Mouse (Mus musculus): ENCODE results near the gene Fam181a. TPM values are rescaled to one million over a fixed set of nuclear protein-coding genes. Genes with fewer than 3 reads are reported as not detected.

Gene Fam181a
- polyA plus RNA-seq (2015; fragmentation: Nextera tagmentation; extraction: Ambion mirVana), result 7.6 and 9.8 TPM in 2 replicates

DNA sequence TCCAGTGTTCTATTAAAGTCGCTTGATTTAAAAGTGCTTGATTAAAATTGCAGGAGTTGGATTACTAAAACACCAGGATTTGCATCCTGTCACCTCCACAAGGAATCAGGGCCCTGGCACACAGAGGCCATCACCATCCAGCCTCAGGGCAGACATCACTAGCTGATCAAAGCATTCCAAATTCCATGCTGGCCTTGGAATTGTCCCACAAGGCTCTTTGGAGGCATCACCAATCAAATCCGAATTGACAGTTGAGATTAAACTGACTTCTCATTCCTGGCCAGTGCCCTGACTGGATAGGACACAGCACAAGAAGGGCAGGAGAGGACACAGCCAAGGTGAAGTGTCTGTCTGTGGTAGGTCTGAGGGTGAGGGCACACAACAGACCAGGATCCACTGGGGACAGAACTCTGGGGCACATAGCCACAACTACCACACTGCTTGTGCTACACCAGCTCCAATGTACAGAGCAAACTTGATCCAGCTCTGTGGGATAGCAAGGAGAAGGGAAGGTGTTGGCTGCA lies at the start of gene Fam181a:
TSS of gene Fam181a (plus strand) at position 232 of the 524 bp plus-strand sequence.
- peaks cover 36% of the 10 kb centered on the region for H3K4me1 ChIP-seq
- no peaks in the 10 kb centered on the region for H3K36me3 ChIP-seq (ENCODE audit: poor library complexity, severe bottlenecking)
- no peak for ATAC-seq
- H3K27me3 ChIP-seq, result no peaks in the 10 kb centered on the region
- 85% methylated on average over 2 of the region's 2 CpGs for WGBS
- 0 out of 2 replicates have a peak, but pooled peaks cover 4% of the 10 kb centered on the region for H3K9me3 ChIP-seq (replicated peaks)
- H3K9ac ChIP-seq, result no peak within 1 kb of the TSS
- no peak within 1 kb of the TSS for H3K27ac ChIP-seq
- H3K4me2 ChIP-seq, result no peak within 1 kb of the TSS
- no peak within 1 kb of the TSS for H3K4me3 ChIP-seq

DNA sequence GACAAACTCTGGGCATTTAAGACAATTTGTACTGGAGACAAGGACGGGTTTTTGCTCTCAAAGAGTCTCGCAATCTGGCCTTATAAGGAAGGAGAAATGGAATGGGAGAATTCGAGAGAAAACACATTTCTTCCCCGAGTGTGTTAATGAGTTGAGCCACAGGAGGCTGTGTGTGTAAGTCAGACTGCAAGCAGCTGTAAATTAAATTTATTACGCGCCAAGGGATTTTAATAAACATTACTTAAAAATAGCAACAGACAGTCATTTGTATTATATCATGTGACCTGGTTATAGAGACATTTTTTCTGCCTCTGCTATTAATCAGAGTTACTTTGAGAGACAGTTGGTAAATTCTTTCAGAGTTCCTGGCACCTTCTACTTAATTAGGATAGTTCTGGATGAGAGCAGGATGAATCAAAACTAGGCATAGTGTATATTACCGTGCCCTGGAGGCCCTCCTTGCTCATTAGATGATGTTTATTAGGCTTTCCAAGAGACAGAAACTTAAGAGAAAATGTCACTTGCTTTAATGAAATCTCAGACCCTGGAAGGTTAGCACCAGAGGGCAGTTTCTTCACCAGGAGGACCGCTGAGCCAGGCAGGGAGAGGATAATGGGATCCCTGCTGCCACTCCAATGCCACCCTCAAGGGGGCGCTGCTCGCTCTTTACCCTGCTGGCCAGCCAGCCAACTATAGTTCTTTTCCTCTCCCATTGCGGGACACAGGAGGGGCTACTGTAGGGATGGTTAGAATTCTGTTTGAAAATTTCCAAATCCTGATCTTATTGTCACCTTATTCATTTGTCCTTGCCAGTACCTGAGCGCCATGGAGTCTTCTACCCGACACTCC lies 48.5 kb upstream of the Fam181a start:
- no peak for ATAC-seq
- 58% methylated on average over 13 of the region's 13 CpGs for WGBS

DNA sequence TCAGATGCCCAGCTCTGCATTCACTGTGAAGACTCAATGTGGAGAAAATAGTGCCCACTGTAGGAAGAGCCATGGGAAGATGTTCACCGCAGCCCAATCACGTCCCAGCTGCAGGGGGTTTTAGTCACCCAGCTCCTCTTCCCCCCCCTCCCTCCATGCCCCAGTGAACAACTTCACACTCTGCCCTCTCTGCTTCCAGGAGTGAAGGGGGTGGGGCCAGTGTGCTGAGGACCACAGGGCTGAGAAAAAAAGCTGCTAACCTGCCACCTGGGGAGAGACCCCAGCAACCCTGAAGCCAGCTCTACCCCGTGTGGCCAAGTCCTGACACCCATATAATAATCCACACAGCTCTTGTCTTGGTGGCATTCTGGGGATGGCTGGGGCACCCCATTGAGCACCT lies 44.2 kb upstream of the Fam181a start:
- 36% methylated on average over 3 of the region's 3 CpGs for WGBS
- Histone ChIP-seq H3K4me3 (no peak overlapping the region), H3K9ac (no peak overlapping the region)

More for the DNA sequence above, 48.5 kb upstream of the Fam181a start:
- Histone ChIP-seq H3K27me3 (no peaks in the 10 kb centered on the region), H3K9ac (no peak overlapping the region), H3K36me3 (ENCODE audit: poor library complexity, severe bottlenecking) (no peaks in the 10 kb centered on the region), H3K4me1 (no peaks in the 10 kb centered on the region), H3K9me3 (replicated peaks) (no peaks in the 10 kb centered on the region), H3K4me3 (no peak overlapping the region), H3K4me2 (no peak overlapping the region), H3K27ac (no peak overlapping the region)

DNA sequence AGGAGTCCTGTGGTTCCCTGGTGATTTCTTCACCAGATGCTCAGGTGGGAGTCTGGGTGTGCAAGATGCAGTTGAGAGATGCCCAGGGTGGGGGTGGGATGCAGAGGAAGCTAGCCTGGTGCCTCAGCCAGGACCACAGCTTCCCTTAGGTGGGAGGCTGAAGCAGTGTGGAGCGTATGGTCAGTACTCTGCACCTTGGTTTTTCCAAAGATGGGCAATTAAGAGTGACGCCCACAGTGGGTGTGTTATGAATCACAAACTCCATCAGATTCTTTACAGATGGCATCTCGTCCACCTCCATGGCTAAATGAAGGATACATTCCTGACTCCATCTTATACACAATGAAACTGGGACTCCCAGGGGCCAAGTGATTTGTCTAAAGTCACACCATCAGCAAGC lies 38.6 kb upstream of the Fam181a start:
- no peak overlapping the region for H3K27ac ChIP-seq
- no peak overlapping the region for H3K4me2 ChIP-seq
- 89% methylated on average over 3 of the region's 3 CpGs for WGBS
- ATAC-seq, result no peak
- no peaks in the 10 kb centered on the region for H3K4me1 ChIP-seq
- H3K27me3 ChIP-seq, result no peaks in the 10 kb centered on the region
- H3K9me3 ChIP-seq (replicated peaks), result no peaks in the 10 kb centered on the region
- no peaks in the 10 kb centered on the region for H3K36me3 ChIP-seq (ENCODE audit: poor library complexity, severe bottlenecking)
- H3K9ac ChIP-seq, result no peak overlapping the region
- no peak overlapping the region for H3K4me3 ChIP-seq

More for the DNA sequence above, 44.2 kb upstream of the Fam181a start:
- H3K4me2 ChIP-seq, result no peak overlapping the region
- H3K9me3 ChIP-seq (replicated peaks), result no peaks in the 10 kb centered on the region
- no peaks in the 10 kb centered on the region for H3K36me3 ChIP-seq (ENCODE audit: poor library complexity, severe bottlenecking)
- ATAC-seq, result no peak
- no peaks in the 10 kb centered on the region for H3K4me1 ChIP-seq
- no peaks in the 10 kb centered on the region for H3K27me3 ChIP-seq
- H3K27ac ChIP-seq, result no peak overlapping the region

DNA sequence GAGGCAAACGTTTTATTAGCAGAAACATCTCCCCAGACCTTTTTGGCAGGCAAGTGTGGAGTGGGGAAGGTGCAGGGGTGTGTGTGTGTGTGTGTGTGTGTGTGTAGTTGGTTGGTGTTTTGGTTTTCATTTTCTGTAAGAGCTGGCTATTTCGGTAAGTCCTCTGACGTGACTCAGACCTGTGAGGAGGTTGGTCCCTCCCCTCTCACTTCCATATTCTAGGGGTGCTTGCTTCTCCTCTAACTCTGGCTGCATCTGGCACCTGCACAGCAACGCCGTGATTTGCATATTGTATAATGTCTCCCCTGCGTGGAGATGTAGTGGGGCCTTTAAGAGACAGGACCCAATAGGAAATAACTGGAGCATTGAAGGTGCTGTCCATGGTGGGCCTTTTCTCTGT lies 37.7 kb upstream of the Fam181a start:
- H3K9ac ChIP-seq, result no peak overlapping the region
- peaks cover 3% of the 10 kb centered on the region for H3K9me3 ChIP-seq (replicated peaks)
- no peaks in the 10 kb centered on the region for H3K36me3 ChIP-seq (ENCODE audit: poor library complexity, severe bottlenecking)
- no peaks in the 10 kb centered on the region for H3K4me1 ChIP-seq
- 68% methylated on average over 6 of the region's 6 CpGs for WGBS
- H3K27ac ChIP-seq, result no peak overlapping the region
- H3K4me2 ChIP-seq, result no peak overlapping the region
- H3K27me3 ChIP-seq, result no peaks in the 10 kb centered on the region
- H3K4me3 ChIP-seq, result no peak overlapping the region
- ATAC-seq, result no peak

DNA sequence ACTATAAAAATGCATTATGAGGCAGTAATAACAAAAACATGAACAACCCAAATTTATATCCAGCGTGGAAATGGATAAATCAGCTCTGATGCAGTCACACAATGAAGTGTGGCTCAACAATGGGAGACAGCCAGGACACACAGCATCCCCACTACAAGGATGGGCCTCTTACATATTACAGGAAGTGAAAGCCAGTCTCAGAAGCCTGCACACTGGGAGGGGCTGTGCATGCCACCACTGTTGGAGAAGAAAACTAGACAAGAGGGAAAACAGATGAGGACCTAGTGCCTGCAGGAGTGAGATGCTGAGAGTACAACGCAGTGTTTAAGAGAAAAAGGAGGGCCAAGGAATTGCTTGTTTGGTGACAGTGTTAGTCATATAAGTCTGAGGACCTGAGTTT lies 37.0 kb upstream of the Fam181a start:
- no peak overlapping the region for H3K4me3 ChIP-seq
- no peaks in the 10 kb centered on the region for H3K27me3 ChIP-seq
- H3K4me1 ChIP-seq, result no peaks in the 10 kb centered on the region
- no peak for ATAC-seq
- no peak overlapping the region for H3K27ac ChIP-seq
- H3K4me2 ChIP-seq, result no peak overlapping the region
- no peaks in the 10 kb centered on the region for H3K36me3 ChIP-seq (ENCODE audit: poor library complexity, severe bottlenecking)
- WGBS, result 93% methylated on average over 2 of the region's 2 CpGs
- H3K9me3 ChIP-seq (replicated peaks), result peaks cover 10% of the 10 kb centered on the region
- no peak overlapping the region for H3K9ac ChIP-seq

DNA sequence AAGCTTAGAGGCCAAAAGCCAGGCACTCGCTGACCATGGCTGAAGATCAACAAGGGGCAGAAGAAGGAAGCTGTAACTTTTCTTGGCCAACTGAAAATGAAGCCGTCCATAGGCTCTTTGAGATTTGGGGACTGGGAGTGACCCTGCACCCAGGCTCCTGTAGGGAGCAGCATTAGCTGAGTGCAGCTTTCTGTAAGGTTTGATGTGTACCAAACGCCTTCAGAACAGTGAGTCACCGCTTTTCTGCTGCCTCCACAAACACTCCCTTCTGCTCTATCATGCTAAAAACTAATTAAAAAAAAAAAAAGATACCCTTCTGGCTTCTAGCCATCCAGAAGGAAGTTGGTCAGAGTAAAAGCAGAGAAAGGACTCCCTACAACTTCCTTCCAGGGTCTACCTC lies 34.4 kb upstream of the Fam181a start:
- Histone ChIP-seq H3K9ac (no peak overlapping the region), H3K4me3 (no peak overlapping the region), H3K4me2 (no peak overlapping the region), H3K27ac (no peak overlapping the region), H3K27me3 (no peaks in the 10 kb centered on the region), H3K9me3 (replicated peaks) (peaks cover 10% of the 10 kb centered on the region), H3K4me1 (no peaks in the 10 kb centered on the region), H3K36me3 (ENCODE audit: poor library complexity, severe bottlenecking) (no peaks in the 10 kb centered on the region)
- 82% methylated on average over 4 of the region's 4 CpGs for WGBS
- ATAC-seq, result no peak

DNA sequence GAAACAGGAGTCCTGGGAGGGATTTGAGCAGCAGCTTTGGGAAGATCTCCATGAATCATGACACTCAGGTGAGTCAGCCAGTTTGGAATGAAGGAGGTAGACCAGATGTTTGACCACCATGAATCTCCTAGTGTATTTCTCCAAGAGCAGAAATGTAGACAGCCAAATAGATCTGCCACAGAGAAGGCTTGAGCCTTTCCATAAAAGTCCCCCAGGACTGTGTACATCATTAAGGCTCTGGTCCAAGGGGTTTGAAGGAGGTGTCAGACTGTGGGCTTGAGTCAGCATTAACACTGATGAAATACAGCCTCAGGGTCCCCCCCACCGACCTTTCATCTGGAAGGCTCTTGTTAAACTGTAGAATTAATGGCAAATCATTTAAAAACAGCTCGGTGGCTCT lies 29.3 kb upstream of the Fam181a start:
- Histone ChIP-seq H3K9me3 (replicated peaks) (peaks cover 10% of the 10 kb centered on the region), H3K4me2 (no peak overlapping the region), H3K4me3 (no peak overlapping the region), H3K27ac (no peak overlapping the region), H3K4me1 (no peaks in the 10 kb centered on the region), H3K36me3 (ENCODE audit: poor library complexity, severe bottlenecking) (no peaks in the 10 kb centered on the region), H3K27me3 (no peaks in the 10 kb centered on the region), H3K9ac (no peak overlapping the region)
- 80% methylated on average over 2 of the region's 2 CpGs for WGBS
- no peak for ATAC-seq

DNA sequence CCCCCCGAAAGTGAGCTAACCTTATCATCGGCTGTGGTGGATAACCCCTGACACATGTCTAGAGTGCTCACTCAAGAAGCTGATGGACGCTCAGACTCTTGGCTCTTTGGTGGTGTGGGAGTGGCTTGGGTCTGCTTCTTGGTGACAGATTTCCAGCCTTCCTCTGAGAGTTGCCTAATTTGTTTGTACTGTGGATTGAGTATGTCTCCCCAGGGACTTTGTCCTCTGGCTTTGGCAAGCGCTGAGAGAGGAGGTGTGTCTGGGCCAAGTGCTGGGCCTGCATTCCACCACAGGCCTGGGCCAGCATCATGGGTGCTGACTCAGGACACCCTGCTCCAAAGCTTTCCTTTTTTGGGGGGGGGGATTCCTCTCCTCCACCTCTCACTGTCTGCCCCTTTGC lies 28.9 kb upstream of the Fam181a start:
- Histone ChIP-seq H3K4me2 (no peak overlapping the region), H3K27ac (no peak overlapping the region), H3K4me3 (no peak overlapping the region), H3K9ac (no peak overlapping the region), H3K27me3 (no peaks in the 10 kb centered on the region), H3K4me1 (no peaks in the 10 kb centered on the region), H3K36me3 (ENCODE audit: poor library complexity, severe bottlenecking) (no peaks in the 10 kb centered on the region), H3K9me3 (replicated peaks) (peaks cover 10% of the 10 kb centered on the region)
- ATAC-seq, result no peak
- 87% methylated on average over 4 of the region's 4 CpGs for WGBS

DNA sequence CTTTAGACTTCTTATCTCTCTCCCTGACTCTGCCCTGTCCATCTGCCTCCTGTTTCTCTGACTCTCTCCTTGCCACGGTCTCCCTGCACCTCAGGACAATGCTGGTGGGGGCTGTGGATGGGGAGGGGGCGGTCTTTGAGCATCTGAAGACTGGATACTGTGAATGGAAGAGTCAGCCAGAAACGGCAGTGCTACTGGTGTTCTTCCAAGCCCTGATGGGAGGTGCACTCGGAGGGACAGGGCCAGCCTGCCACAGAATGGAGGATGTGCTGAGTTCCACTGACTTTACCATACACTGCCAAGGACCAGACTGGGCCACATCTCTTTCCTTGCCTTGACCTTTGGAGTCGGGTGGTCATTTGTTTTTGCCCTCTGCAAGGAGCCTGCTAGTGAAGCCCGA lies 27.8 kb upstream of the Fam181a start:
- H3K4me2 ChIP-seq, result no peak overlapping the region
- H3K4me3 ChIP-seq, result no peak overlapping the region
- H3K27me3 ChIP-seq, result no peaks in the 10 kb centered on the region
- WGBS, result 80% methylated on average over 6 of the region's 6 CpGs
- H3K9ac ChIP-seq, result no peak overlapping the region
- H3K27ac ChIP-seq, result no peak overlapping the region
- no peak for ATAC-seq
- no peaks in the 10 kb centered on the region for H3K36me3 ChIP-seq (ENCODE audit: poor library complexity, severe bottlenecking)
- no peaks in the 10 kb centered on the region for H3K4me1 ChIP-seq
- peaks cover 8% of the 10 kb centered on the region for H3K9me3 ChIP-seq (replicated peaks)

DNA sequence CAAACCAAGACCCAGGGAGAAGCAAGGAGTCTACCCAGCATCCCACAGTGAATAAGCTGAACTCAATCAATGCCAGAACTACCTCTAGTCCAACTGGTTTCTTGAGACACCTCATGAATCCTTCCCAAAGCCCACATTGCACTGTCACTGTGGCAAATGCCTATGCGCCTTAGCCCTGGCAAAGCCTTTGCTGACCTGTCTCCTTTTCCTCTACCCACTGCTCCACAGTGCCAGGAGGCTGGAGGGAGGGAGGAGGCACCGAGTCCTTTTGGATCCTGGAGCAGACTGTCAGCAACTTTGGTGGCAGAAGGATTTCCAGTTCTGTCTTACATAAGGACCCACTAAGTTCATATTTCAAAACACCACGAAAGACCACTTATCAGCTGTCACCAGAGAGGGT lies 27.4 kb upstream of the Fam181a start:
- H3K4me1 ChIP-seq, result no peaks in the 10 kb centered on the region
- H3K27me3 ChIP-seq, result no peaks in the 10 kb centered on the region
- no peaks in the 10 kb centered on the region for H3K36me3 ChIP-seq (ENCODE audit: poor library complexity, severe bottlenecking)
- no peak overlapping the region for H3K4me3 ChIP-seq
- no peak overlapping the region for H3K27ac ChIP-seq
- H3K4me2 ChIP-seq, result no peak overlapping the region
- H3K9me3 ChIP-seq (replicated peaks), result peaks cover 3% of the 10 kb centered on the region
- WGBS, result 83% methylated on average over 3 of the region's 3 CpGs
- no peak for ATAC-seq
- no peak overlapping the region for H3K9ac ChIP-seq

DNA sequence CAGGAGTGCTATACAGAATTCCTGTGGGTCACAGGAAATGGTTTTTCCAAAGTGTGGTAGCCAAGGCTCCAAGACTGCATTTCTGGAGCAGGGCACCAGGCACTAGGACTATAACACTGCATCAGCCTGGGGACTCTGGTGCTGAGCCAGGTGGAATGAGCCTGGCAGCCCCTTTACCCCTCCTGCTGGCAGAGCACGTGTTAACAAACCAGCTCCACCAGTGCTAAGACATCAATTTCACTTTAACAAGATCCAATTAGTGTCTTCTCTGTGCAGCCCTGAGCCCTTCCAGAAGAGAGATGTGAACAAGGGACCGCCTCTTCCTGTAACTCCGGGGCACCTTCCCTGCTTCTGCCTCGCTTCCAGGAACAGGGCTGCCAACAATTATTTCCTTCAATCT lies 23.5 kb upstream of the Fam181a start:
- no peak overlapping the region for H3K4me3 ChIP-seq
- H3K4me2 ChIP-seq, result no peak overlapping the region
- H3K27me3 ChIP-seq, result no peaks in the 10 kb centered on the region
- H3K36me3 ChIP-seq (ENCODE audit: poor library complexity, severe bottlenecking), result no peaks in the 10 kb centered on the region
- no peaks in the 10 kb centered on the region for H3K9me3 ChIP-seq (replicated peaks)
- no peak for ATAC-seq
- H3K9ac ChIP-seq, result no peak overlapping the region
- no peak overlapping the region for H3K27ac ChIP-seq
- H3K4me1 ChIP-seq, result no peaks in the 10 kb centered on the region
- 58% methylated on average over 4 of the region's 4 CpGs for WGBS
